25 mouse cellular contexts compared by ENCODE assay signal in genomic region chr11:106016440-106016839, GRCm38 (mm10). TPM values are rescaled to one million over a fixed set of nuclear protein-coding genes. Genes with fewer than 3 reads are reported as not detected.
"Had no signal": no experiment of that assay in that cellular context is flagged by ENCODE, and none has a peak within 500 bp of the region (broad histone marks: within the 10 kb centered on the region; RNA-seq: fewer than 3 reads in every experiment).

No protein-coding gene starts in this region.

- H3K4me3 ChIP-seq: midbrain, embryonic 10.5 days; midbrain, embryonic 12.5 days; myocyte; neural tube, embryonic 13.5 days; neural tube, embryonic 15.5 days had no signal

- H3K27ac ChIP-seq: midbrain, embryonic 10.5 days; midbrain, embryonic 12.5 days; neural tube, embryonic 13.5 days; neural tube, embryonic 15.5 days had no signal

- H3K4me2 ChIP-seq: lung, embryonic 14.5 days; midbrain, embryonic 12.5 days; neural tube, embryonic 13.5 days; neural tube, embryonic 15.5 days had no signal

- H3K36me3 ChIP-seq: midbrain, embryonic 10.5 days; midbrain, embryonic 12.5 days; neural tube, embryonic 13.5 days; neural tube, embryonic 15.5 days had no signal

- H3K27me3 ChIP-seq: neural tube, embryonic 15.5 days had no signal

- ATAC-seq: midbrain, embryonic 16.5 days had no signal

- H3K9me3 ChIP-seq: midbrain, embryonic 10.5 days; midbrain, embryonic 12.5 days; neural tube, embryonic 13.5 days; neural tube, embryonic 15.5 days had no signal

- DNase-seq: lung, adult 18-20 months; lung, embryonic 14.5 days; lung, postnatal 10 days; lung, postnatal 4 days; midbrain, embryonic 14.5 days; retina, postnatal 1 day; right cerebral cortex, postnatal 14 days; spleen, adult 18-20 months; thymus, adult 2 months; thymus, postnatal 25 days; thymus, postnatal 4 days had no signal

- H3K9ac ChIP-seq: lung, embryonic 14.5 days; midbrain, embryonic 12.5 days; neural tube, embryonic 13.5 days; neural tube, embryonic 15.5 days had no signal

RNA-seq across cellular contexts. Expression of gene Kcnh6, which starts 8.5 kb away (rescaled TPM):
- total RNA-seq: megakaryocyte-erythroid progenitor cell, adult 5-6 weeks had no signal
- polyA plus RNA-seq: myocyte had no signal

RNA-seq across cellular contexts. Expression of gene Ace3, which starts 22.0 kb away (rescaled TPM):
- total RNA-seq: megakaryocyte, adult 5-6 weeks; megakaryocyte-erythroid progenitor cell, adult 5-6 weeks had no signal
- polyA plus RNA-seq: liver, embryonic 16.5 days; lung, embryonic 14.5 days; midbrain, embryonic 10.5 days; midbrain, embryonic 12.5 days; midbrain, embryonic 16.5 days; myocyte; neural tube, embryonic 11.5 days; neural tube, embryonic 13.5 days; neural tube, embryonic 15.5 days; small intestine, adult 2 months; stomach, embryonic 14.5 days; stomach, embryonic 16.5 days; thymus, adult 2 months; urinary bladder, adult 2 months had no signal
